Mouse (Mus musculus) kidney, adult 2 months (tissue): Measurements from ENCODE around the gene Irf2bpl.

Experiments used
- CTCF ChIP-seq: fragments of 200-500 bp; conservative IDR thresholded peaks from 2 replicates; pipeline ENCODE4 v1.5.1; 2011; ENCODE audit warnings: low read depth, mild to moderate bottlenecking, control low read depth, low read length, moderate library complexity, mixed read lengths; ENCODE audit not compliant: insufficient read depth, insufficient read length
- POLR2A ChIP-seq: fragments of 200-500 bp; IDR thresholded peaks from one replicate; pipeline ENCODE4 v1.6.1; 2011; ENCODE audit warnings: low read depth, low read length, control low read depth

GRCm38 (mm10) chr12:86864316-86865020, 20.1 kb downstream of the Irf2bpl start:
- no peak for TF ChIP-seq CTCF
- TF ChIP-seq POLR2A = no peak
